Mouse (Mus musculus): ENCODE results near the gene Pa2g4. TPM values are rescaled to one million over a fixed set of nuclear protein-coding genes. Genes with fewer than 3 reads are reported as not detected.

Gene Pa2g4
- total and polyA plus RNA-seq, 3 experiments, result 232 to 663 (median 298) TPM

DNA sequence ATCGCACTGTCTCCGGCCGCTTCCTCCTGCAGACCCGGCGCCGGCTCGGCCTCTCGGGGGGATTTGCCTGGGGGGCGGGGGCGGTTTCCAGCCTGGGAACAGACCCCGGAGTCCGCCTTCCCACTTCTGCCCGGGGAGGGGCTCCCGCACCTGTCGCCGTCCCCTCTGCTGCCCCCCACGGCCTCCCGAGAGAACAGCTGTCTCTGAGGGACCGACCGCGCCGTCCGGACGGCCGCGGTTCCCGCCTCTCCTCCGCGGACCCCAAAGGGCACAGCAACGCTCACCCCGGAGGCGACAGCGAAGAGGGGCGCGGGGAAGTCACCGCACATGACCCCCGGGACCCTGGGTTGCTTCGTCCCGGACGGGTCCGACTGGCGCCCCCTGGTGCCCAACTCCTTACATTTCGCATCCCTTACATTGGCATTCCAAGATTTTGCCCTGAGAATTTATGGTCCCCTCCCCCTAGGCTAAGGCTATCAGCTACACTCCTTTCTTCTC, 24.5 kb upstream of the Pa2g4 start (continued):
- no peak for TF ChIP-seq TBP (IDR thresholded peaks at IDR 0.05; ENCODE audit: low read depth, low read length)
- no peak for TF ChIP-seq CHD2 (IDR thresholded peaks at IDR 0.05; ENCODE audit: low read length)
- TF ChIP-seq E2F4 (IDR thresholded peaks at IDR 0.05; ENCODE audit: borderline replicate concordance, low read depth, low read length), result no peak

DNA sequence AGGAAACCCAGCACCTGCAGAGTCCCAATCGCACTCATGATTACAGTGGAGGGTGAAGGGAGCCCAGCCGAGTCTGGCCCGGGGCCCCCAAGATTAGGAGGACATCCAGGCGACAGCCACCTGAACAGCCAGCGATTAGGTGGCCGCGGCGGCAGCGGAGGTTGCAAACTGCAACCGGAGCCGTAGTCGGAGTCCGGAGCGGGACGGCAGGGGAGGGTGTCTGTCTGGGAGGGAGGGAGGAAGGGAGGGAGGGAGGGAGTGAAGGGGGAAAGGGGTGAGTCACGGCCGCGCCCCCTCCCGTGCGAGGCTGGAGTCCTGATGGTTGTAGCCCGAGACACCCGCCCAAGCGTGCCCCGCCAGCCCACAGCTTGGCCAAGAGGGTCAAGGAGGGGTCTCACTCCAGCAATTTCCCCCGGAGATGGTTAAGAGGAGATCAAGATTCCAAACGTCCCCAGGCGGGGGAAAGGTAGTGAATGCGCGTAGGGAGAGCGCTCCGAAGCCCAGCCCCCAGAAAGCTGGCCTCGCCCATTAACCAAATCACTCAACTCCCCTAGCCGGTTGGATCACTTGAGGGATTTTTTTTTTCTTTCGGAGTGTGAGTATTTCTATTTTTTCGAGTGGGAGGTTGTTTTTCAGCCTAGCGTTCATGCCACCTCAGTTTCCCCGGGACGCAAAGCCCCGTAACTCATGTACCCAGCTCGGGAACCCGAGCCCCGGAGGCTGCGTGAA, 23.8 kb upstream of the Pa2g4 start, which contains the start of gene Erbb3:
Erbb3 (minus strand) TSS at position 189 of the 729 bp plus-strand sequence.
- H3K79me2 ChIP-seq (ENCODE audit: control insufficient read depth, insufficient read depth, low read length, poor library complexity), result no peaks in the 10 kb centered on the region
- peaks cover 0 to 18% of the 10 kb centered on the region in 2 experiments; a peak in 2 of 4 replicates for H3K36me3 ChIP-seq (ENCODE audit: control insufficient read depth in 1 of 2, insufficient read depth in 2 of 2, low read length in 2 of 2)
- H3K4me3 ChIP-seq (ENCODE audit: control insufficient read depth in 1 of 2, insufficient read depth in 1 of 2, low read depth in 2 of 2, low read length in 2 of 2), result peak within 1 kb of the TSS; percentile 67 to 97
- peak within 1 kb of the TSS; percentile 54 for H3K9ac ChIP-seq (ENCODE audit: control insufficient read depth, low read depth, low read length, poor library complexity, severe bottlenecking)
- H3K27ac ChIP-seq (ENCODE audit: control insufficient read depth, low read depth, low read length), result no peak within 1 kb of the TSS
- TF ChIP-seq HCFC1 (IDR thresholded peaks at IDR 0.05; ENCODE audit: low read depth, low read length), result peak; percentile 3; the same call in 1 of the 2 replicates
- no peak for TF ChIP-seq ETS1 (IDR thresholded peaks at IDR 0.05; ENCODE audit: low read depth, low read length)
- peak; percentile 54; the same call in 1 of the 2 replicates for TF ChIP-seq ZNF384 (IDR thresholded peaks at IDR 0.05; ENCODE audit: low read depth, low read length)
- no peak for TF ChIP-seq RAD21 (IDR thresholded peaks at IDR 0.05; ENCODE audit: low read depth, low read length)
- no peaks in the 10 kb centered on the region for H3K9me3 ChIP-seq (replicated peaks; ENCODE audit: insufficient read depth, low read length)
- peaks cover 2% of the 10 kb centered on the region in 2 experiments for H3K27me3 ChIP-seq (ENCODE audit: control insufficient read depth in 1 of 2, insufficient read depth in 2 of 2, low read length in 2 of 2)
- peak; percentile 68 for DNase-seq (ENCODE audit: low read depth, low spot score)
- H3K4me1 ChIP-seq (ENCODE audit: control insufficient read depth in 1 of 2, insufficient read depth in 2 of 2, low read length in 2 of 2), result peaks cover 12 to 23% of the 10 kb centered on the region in 2 experiments

DNA sequence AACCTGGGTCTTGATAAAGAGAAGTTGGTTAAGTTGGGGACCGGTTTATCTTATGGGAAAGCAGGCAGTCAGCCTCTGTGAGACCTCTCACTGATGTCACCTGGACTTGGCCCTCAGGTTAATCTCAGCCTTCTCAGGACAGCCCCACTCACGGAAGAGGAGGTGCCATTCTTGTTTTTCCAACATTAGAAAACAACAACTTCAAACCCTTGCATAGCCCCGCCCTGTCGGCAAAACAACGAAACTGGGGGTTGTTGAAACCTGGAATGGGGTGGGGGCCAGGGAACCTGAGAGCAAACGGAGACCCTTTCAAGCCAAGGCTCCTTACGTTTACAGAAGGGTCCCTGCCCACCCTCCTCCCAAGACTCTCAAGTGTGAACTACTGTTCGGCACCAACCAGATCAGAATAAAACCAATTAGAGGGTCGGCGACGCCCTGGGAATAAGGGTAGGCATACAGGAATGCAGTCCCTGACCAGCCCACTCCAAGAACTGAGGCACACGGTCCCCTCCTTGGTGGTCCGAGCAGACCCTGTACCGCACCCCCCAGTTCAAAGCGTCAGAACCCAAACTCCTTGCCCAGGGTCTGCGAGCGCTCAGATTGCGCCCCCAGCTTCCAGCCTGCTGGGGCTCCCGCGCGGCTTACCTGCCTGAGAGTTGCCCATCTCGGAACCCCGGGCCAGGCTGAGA, 23.1 kb upstream of the Pa2g4 start:
- H3K27me3 ChIP-seq (ENCODE audit: control insufficient read depth in 1 of 2, insufficient read depth in 2 of 2, low read length in 2 of 2), result peaks cover 2 to 6% of the 10 kb centered on the region in 2 experiments

More for the DNA sequence above, 23.1 kb upstream of the Pa2g4 start:
- peaks cover 12 to 23% of the 10 kb centered on the region in 2 experiments for H3K4me1 ChIP-seq (ENCODE audit: control insufficient read depth in 1 of 2, insufficient read depth in 2 of 2, low read length in 2 of 2)
- no peaks in the 10 kb centered on the region for H3K79me2 ChIP-seq (ENCODE audit: control insufficient read depth, insufficient read depth, low read length, poor library complexity)
- peak overlapping the region; percentile 67 to 97 for H3K4me3 ChIP-seq (ENCODE audit: control insufficient read depth in 1 of 2, insufficient read depth in 1 of 2, low read depth in 2 of 2, low read length in 2 of 2)
- no peak overlapping the region for H3K27ac ChIP-seq (ENCODE audit: control insufficient read depth, low read depth, low read length)
- H3K36me3 ChIP-seq (ENCODE audit: control insufficient read depth in 1 of 2, insufficient read depth in 2 of 2, low read length in 2 of 2), result peaks cover 0 to 18% of the 10 kb centered on the region in 2 experiments; a peak in 2 of 4 replicates
- no peaks in the 10 kb centered on the region for H3K9me3 ChIP-seq (replicated peaks; ENCODE audit: insufficient read depth, low read length)
- TF ChIP-seq HCFC1 (IDR thresholded peaks at IDR 0.05; ENCODE audit: low read depth, low read length) (no peak), TAL1 (IDR thresholded peaks at IDR 0.05; ENCODE audit: low read length) (no peak), TCF12 (IDR thresholded peaks at IDR 0.05; ENCODE audit: low read depth, low read length) (no peak), NRF1 (IDR thresholded peaks at IDR 0.05; ENCODE audit: insufficient read depth, low read depth, low read length, poor library complexity, severe bottlenecking) (no peak), KAT2A (conservative IDR thresholded peaks at IDR 0.05; ENCODE audit: low read depth, low read length) (no peak), USF2 (IDR thresholded peaks at IDR 0.05; ENCODE audit: borderline replicate concordance in 1 of 2, insufficient read depth in 1 of 2, low read depth in 1 of 2, low read length in 2 of 2) (no peak), NELFE (IDR thresholded peaks at IDR 0.05; ENCODE audit: low read depth, low read length) (no peak), MYB (IDR thresholded peaks at IDR 0.05; ENCODE audit: low read depth, low read length) (no peak), UBTF (IDR thresholded peaks at IDR 0.05; ENCODE audit: borderline replicate concordance, insufficient read depth, low read depth, low read length) (no peak), ELF1 (IDR thresholded peaks at IDR 0.05; ENCODE audit: low read depth, low read length) (no peak), ETS1 (IDR thresholded peaks at IDR 0.05; ENCODE audit: low read depth, low read length) (no peak), ZC3H11A (IDR thresholded peaks at IDR 0.05; ENCODE audit: low read depth, low read length) (no peak)
- DNase-seq (ENCODE audit: low read depth, low spot score), result no peak
- peak overlapping the region; percentile 38; the same call in 1 of the 2 replicates for H3K9ac ChIP-seq (ENCODE audit: control insufficient read depth, low read depth, low read length, poor library complexity, severe bottlenecking)
